Mouse (Mus musculus) layer of hippocampus, adult 11-12 months (tissue): ENCODE results near the gene Gm17304.

Experiments
- DNase-seq: peaks from one replicate; pipeline ENCODE4 v3.0.0; 2022; ENCODE audit warnings: low spot score

The Gm17304 gene

DNA sequence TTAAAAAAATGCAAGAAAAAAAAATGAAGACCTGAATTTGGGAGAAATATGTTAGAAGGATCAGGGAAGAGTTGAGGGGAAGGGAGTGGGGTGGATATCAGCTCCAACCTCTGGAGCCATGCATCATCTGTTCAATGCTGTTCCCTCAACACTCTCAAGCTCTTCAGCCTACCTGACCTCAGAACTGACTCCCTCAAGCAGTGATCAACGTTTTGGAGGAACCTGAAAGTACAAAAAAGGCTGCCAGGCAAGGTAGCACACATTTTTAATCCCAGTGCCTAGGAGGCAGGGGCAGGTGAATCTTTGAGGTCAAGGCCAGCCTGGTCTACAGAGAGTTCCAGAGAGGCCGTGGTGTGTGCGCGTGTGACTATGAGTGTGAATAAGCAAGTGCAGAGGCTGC lies at the start of gene Gm17304:
Gm17304 (plus strand) TSS at position 301 of the 400 bp plus-strand sequence.
- DNase-seq = no peak

DNA sequence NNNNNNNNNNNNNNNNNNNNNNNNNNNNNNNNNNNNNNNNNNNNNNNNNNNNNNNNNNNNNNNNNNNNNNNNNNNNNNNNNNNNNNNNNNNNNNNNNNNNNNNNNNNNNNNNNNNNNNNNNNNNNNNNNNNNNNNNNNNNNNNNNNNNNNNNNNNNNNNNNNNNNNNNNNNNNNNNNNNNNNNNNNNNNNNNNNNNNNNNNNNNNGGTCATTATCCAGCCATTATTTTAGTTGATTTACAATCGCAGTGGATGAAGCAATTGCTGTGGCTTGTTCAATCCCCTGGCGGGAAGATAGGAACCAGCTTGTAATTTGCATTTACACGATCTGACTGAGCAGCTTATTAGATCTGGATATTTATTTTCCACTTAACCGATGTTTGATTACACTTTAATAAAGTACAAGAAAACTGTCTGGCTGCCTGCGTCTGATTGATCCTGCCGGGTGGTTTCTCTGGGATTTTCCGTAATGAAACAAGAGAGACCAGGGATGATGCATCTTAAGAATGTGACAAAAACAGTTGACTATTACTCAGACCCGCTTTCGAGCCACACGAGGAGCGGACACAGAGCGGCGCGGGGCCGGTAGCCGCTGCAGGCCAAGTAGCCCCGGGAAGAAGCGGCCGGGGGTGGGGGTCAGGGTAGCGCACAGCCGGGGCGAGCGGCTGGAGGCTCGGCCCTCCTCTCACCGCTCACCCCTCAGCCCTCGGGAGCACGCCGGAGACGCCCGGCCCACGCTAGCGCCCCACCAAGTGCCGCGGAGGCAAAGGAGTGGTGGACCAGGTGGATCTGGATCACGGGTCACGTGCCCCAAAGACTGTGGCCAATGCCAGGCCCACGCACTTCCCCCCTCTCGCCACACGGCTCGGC lies 48.0 kb upstream of the Gm17304 start:
- DNase-seq = peak; percentile 11

DNA sequence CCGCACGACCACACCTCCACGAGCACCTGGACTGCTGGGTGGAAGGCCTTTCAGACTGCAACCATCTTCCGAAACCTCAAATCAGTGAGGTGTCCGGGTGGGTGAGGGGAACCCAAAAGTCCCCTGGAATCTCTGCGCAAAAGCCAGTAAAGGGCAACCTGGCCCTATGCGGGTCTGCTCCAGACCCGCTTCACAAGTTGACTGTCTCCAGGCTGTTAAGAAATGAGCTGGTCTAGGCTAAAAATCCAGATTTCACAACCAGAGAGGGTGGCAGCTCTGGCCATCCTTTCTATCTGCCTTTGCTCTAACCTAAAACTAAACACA lies 47.4 kb upstream of the Gm17304 start:
- no peak for DNase-seq

DNA sequence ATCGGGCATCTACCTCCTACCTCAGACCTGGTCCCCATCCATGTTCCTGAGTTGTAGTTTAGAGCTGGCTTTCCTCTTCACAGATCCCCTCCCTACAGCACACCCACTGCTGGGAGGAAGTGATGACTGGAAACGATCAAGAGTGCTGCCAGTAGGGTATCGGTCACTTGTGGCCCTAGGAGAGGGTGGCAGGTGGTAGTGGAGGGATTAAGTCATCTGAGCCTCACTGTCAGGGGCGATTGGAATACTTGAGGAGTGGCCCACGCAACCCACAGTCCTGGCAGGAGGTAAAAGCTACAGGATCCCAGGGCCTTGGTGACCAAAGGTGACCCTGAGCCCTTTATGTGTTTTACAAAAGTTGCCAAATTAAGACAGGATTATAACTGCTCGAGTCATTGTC lies 42.9 kb upstream of the Gm17304 start:
- no peak for DNase-seq

DNA sequence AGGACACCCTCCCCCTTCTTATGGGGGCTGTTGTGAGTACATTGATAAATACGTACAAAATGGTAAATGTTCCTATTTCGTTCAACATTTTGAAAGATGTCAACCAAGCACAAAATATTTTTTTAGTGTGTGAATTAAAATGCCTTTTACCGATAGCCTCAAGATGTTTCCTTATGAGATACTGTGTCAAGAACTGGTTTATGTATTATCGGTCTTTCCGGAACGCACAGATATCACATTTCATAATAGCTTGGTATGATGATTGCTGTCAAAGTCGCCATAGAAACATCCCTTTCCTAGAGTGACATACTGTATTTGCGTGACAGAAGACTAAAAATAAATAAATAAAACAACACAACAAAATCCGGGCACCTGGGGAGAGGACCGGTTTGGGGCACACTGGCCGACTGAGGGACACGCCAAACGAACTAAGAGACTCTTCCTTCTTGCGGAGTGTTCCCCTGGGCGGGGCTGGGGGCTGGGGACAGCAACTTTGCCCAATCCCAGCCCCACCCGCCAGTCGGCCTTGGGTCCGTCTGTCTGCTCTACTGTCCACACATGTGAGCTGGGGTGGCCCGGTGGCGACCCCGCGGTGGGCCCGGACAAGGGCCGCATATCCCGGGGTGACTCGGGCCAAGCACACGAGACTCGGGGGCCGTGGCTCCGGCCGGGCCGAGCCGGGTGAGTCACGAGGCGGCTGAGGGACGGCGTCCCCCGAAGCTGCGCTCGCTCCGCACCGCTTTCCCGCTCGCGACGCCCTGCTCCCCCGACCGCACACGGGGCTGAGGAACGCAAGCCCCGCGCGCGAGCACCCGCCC lies 34.9 kb upstream of the Gm17304 start:
- no peak for DNase-seq

DNA sequence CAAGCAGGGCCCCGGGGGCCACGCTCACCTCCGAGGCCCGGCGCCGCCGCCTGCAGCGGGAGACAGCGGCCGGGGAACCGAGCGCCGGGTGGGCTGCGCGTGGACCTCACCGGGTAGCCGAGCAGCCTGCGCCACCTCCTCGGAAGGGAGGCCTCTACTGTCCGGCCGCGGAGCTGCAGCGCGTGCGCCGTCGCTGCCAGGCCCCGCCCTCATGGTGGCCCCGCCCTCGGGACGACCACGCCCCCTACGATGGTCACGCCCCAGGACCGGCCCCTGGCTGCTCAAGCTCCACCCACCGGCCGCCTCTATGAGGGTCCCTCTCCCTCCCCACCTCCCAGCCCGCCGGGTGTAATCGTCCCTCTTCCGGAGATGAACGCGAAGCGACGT lies 34.3 kb upstream of the Gm17304 start:
- peak; percentile 83 for DNase-seq

DNA sequence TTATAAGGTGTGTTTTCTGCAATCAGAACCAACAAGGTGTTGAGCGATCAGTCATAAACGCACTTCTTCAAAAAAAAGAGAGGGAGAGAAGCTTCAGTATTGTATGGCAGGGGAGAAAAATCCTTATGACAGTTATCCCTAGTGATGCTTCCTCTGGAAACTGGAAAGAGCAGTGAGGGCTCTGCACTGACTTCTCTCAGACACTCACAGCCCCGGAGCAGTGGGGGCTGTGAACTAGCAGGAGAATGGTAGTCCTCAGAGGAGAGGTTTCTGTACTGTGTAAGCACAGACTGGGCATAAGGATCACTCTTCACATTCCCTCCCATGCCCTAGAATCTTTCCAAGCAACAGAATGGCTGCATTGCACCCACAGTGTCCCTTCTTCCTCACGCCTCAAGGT lies 33.8 kb upstream of the Gm17304 start:
- DNase-seq = no peak

DNA sequence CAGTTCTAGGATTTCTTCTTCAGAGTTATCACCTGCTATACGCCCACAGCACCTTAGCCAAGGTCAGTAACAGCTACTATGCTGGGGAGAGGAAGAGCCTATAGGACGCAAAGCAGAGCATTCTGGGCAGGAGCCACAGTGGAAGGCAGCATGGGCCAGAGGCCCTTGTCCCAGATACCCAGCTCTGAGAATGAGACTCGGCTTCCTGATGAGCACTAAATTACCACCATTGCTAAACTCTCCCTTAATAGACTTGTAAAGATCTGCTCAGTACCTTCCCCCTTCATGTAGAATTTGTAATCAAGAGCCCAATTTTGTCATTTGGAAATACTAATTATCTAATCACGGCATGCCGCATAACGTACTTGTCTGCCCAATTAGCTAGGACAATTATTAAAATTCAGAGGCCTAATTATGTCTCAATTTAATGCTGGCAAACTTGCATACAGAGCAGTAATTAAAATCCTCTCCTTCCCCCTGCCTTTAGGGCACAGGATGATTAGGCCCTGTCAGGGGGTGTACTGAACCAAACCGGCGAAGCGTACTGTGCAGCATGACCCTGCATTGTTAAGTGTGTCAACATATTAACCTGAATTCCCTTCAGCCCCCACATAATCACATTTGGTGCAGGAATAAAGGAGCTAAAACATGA lies 31.5 kb upstream of the Gm17304 start:
- no peak for DNase-seq

DNA sequence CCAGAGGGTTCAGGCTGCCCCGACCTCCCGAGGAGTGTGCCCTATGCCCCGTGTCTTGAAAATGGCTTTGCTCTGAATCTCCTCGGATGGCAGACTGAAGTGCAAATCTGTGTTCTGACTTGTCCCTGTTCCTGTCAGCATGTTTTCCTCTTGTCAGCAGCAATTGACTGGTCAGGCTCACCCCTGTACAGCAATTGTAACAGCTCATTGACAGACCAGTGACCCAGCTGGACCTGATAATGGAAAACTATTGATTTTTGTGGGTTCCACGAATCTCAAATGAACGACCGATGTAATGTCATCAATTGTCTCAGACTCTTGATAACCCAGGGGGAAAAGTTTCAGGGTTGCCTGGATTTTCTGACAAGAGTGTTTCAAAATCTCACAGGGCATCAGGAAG lies 28.0 kb upstream of the Gm17304 start:
- DNase-seq = no peak

DNA sequence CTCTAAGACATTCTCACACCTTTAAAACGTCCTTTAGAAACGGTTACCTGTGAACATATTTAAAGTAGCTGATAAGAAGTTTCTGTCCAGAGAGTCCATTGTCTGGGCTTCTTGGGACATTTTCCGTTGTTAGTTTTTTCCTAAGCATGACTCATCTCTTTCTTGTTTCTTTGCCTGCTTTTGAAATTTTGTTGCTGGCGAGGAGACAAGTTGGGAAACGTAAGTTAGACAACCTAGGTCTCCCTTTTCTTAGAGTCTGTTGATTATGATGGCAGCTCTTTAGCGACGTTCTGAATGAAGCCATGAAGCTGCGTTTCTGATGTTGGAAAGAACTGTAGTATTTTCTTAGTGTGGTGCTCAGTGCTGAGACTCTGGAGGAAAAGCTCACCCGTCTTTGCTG lies 19.9 kb upstream of the Gm17304 start:
- DNase-seq = no peak

DNA sequence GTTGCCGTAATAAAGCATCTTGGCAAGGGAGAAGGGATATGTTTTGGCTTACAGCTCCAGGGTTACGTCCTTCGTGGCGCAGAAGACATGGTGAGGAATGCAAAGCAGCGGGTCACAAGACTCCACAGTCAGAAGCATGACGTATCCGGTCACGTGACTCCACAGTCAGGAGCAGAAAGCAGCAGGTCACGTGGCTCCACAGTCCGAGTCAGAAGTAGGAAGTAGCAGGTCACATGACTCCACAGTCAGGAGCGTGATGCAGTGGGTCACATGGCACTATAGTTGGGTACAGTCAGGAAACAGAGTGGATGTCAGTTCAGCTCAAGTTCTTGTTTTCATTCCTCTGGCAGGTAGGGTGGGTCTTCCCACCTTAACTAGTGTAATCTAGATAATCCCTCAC lies 19.2 kb upstream of the Gm17304 start:
- no peak for DNase-seq

DNA sequence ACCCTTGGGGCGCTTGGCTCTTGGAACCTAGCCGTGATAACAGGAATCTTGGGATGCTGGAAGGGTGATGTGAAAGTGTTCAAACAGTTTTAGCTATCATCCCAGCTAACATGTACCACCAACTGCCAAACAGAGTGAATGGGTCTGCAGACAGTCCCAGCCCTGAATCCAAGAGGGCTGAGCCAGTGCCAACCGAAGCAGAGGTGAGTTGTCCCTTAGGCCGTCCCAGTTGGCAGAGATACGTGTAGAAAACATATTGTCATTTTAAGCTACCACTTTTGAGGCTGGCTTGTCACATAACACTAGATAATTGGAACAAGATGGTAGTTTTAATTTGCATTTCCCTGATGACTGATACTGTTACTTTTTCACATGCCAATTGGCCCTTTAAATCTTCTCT lies 18.2 kb upstream of the Gm17304 start:
- DNase-seq = no peak

DNA sequence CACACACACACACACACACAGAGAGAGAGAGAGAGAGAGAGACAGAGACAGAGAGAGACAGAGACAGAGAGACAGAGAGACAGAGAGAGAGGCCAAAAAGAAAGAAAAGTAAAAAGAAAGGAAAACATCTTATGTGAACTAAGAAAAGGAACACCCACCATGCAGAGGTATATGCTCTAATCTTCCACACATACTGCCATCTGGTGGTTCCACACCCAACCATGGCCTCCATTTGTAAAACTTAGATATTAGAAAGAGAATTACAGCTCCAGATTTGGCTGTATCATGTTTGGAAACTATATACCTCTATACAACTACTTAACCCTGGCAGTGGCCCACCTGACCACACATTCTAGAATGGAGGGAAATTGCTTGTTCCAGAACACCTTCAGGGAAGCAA lies 14.5 kb upstream of the Gm17304 start:
- no peak for DNase-seq

DNA sequence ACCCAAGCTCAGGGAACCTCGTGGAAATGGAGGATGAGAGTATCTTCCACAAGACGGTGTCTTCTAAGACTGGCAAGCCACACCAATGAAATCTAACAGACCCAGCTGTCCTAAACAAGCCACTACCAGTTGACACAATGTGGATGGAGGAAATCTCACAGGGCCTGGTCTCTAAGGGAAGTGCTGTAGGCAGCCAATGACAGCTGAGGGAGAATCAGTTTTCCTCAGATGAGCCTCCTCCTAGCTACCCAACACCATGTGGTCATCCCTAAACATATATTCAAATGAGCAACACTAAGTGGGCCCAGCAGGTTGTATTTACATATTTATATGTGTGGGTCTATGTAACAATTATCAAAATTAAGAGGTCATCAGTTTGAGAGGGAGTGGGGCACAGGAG lies 11.4 kb upstream of the Gm17304 start:
- no peak for DNase-seq

DNA sequence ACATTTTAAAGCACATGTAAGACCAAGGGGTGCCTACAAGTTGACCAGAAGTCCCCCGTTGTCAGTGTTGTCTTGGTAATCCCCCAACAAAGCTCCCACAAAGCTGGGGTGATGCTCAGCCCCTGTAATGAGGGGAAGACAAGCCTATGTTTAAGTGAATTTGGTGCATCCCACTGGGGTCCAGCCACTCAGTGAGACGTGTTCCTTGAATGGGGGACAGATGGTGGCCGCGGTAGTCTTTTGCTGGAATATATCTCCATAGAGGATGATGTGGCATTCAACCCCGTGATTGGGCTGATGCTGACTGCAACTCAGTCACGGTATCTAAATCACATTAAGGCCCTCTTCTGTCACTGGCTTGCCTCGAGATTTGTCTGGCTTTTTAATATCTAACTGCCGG lies 9.4 kb upstream of the Gm17304 start:
- peak; percentile 11 for DNase-seq

DNA sequence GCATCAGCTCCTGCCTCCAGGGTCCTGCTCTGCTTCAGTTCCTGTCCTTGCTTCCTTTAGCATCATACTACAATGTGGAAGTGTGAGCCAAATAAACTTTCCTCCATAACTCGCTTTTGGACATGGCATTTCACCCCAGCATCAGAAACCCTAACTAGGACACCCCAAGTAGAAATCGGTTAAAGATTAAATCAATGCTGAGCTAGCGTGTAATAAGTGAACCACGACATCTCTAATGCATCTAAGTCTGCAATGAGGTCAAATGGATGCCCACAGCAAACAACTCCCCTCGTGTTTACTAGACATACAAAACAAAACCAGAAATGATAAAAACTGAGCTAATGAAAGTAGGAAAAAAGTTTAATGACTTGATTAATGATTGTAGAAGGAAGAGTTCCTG lies 4.5 kb upstream of the Gm17304 start:
- no peak for DNase-seq

DNA sequence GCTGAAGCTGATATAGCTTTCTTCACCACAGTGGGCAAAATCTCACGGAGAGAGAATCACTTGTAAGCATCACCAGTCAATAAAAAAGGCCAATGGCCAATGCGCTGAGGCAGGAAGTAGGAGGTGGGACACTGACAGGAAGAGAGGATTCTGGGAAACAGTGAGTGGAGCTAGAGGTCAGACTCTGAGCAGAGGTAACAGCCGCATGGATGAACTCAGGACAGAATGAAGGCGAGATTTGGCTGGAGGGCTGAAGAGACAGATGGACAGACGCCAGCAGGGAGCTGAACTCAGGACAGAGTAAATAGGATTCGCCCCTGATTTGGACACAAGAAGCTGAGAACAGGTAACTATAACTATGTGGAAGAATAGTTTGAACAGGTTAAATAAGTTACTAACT lies 3.8 kb upstream of the Gm17304 start:
- no peak for DNase-seq

DNA sequence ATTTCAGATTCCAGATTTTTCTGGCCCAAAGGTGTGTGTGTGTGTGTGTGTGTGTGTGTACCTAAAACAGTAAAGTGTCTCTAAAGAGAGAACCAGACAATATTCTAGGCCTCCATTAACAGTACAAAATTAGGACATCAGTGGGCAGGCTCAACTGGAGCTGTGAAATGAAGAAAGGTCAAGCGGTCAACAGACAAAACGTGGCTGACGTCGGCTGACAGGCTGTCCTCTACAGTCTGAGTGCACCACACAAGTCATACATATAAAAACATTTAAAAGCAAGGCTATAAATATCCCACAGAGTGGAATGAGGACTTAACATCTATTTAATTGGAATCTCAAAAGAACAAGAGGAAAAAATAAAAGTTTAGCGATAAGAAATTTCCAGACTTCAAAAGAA lies 1.8 kb upstream of the Gm17304 start:
- no peak for DNase-seq

DNA sequence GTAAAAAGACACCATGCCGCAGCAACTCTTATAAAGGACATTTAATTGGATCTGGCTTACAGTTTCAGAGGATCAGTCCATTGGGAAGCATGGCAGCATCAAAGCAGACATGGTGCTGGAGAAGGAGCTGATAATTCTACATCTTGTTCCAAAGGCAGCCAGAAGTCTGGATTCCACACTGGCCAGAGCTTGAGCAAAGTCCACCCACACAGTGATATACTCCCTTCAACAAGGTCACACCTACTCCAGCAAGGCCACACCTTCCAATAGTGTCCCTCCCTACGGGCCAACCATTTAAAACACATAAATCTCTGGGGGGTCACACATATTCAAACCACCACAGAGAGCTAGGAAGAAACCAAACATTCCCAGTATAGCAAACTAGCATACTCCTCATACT lies 3.3 kb downstream of the Gm17304 start:
- no peak for DNase-seq

DNA sequence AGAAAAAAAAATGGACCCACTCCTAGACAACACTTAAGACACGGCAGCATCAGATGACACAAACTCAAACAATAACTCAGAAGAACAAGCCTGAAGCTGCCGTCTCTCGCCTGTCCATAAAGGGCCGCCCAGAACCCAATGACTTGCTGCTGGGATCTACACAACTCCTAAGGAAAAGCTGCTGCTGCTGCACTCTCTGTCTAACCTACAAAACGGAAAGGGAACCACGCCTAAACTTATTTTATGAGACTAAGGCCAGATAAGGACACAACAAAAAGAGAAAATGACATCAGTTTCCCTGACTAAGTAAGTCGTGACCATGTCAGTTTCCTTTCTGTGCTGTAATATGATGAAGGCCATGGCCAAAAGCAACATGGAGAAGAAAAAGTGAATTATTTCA lies 5.7 kb downstream of the Gm17304 start:
- DNase-seq = no peak

DNA sequence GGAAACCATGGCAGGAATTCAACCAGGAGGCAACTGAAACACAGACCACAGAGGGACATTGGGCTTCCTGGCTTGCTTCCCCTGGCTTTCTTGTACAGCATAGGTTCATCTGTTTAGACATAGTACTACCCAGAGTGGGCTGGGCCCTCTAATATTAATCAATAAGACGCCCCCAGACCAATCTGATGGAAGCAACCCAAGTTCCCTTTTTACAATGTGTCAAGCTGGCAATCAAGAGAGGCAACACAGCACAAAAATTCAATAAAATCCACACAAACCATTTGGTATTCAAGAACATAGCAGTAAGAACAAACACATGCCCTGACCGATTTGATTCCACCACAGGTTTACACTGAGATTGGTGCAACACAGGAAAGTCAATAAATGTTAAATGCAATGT lies 6.1 kb downstream of the Gm17304 start:
- DNase-seq = peak; percentile 49

DNA sequence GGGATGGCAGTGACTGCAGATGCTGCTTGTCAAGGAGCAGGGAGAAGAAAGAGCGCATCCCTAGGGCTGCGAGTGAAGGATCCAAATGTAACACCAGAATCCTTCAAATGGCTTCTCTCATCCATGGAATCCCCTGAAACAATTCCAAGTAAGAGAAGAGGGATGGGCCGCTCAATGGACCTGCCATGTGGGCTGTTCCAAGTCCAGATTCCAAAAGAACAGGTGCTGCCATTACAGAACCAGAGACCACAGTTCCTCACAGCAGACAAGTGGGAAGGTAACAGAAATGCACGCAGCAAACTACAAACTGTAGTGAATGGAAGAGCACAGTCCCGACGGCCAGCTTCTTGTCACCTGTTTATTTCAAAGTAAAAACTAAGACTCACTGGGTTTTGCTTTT lies 11.5 kb downstream of the Gm17304 start:
- no peak for DNase-seq

DNA sequence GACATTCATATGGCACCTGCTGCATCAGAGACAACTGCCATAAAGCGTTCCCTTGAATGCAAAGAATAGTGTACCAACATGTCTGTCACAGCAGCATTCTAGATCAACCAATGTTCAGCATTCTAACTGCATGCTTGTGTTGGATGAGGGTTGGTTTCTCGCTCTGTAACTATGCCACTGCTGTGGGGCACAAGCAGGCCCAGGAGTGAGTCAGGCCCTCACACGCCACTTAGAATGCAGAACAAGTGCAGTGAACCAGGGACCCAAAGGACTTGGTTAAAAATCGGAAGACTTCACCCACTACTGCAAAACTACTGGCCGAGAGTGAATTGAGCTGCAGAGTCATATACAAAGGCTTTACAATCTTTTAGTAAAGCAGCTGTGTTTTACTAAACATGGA lies 13.3 kb downstream of the Gm17304 start:
- DNase-seq = no peak
